Mouse (Mus musculus): Measurements from ENCODE around the gene Prr5. TPM values are rescaled to one million over a fixed set of nuclear protein-coding genes. Genes with fewer than 3 reads are reported as not detected.
A peak's percentile ranks its signal among the peaks of the same experiment; 100 is the strongest.

Prr5 gene
- polyA plus RNA-seq, 1 experiment from 2014 or later = 10.9 TPM

- Histone ChIP-seq H3K4me3 (ENCODE audit: low read depth, low read length) (no peak overlapping the region), H3K36me3 (ENCODE audit: control insufficient read depth, insufficient read depth, low read length) (no peaks in the 10 kb centered on the region)
- WGBS = 63% methylated on average over 3 of the region's 3 CpGs
Measured at GRCm38 (mm10) chr15:84634361-84634760, 35.1 kb upstream of the Prr5 start.

GRCm38 (mm10) chr15:84638405-84638804 is 31.0 kb upstream of the Prr5 start:
- Histone ChIP-seq H3K27ac (ENCODE audit: low read depth, low read length) (no peak overlapping the region), H3K4me3 (ENCODE audit: low read depth, low read length) (no peak overlapping the region), H3K4me1 (ENCODE audit: control insufficient read depth, insufficient read depth, low read length) (no peaks in the 10 kb centered on the region), H3K36me3 (ENCODE audit: control insufficient read depth, insufficient read depth, low read length) (no peaks in the 10 kb centered on the region), H3K9ac (ENCODE audit: low read length) (no peak overlapping the region), H3K27me3 (ENCODE audit: control insufficient read depth, insufficient read depth, low read length) (no peaks in the 10 kb centered on the region), H3K4me2 (no peak overlapping the region), H3K9me3 (ENCODE audit: control insufficient read depth, low read length) (no peaks in the 10 kb centered on the region)
- peak; percentile 12 for DNase-seq (ENCODE audit: low spot score, missing footprints)
- ATAC-seq (ENCODE audit: low FRiP score) = no peak

More at GRCm38 (mm10) chr15:84634361-84634760, 35.1 kb upstream of the Prr5 start:
- ATAC-seq (ENCODE audit: low FRiP score) (no peak), DNase-seq (ENCODE audit: low spot score, missing footprints) (no peak)
- H3K27me3 ChIP-seq (ENCODE audit: control insufficient read depth, insufficient read depth, low read length) = no peaks in the 10 kb centered on the region
- no peaks in the 10 kb centered on the region for H3K4me1 ChIP-seq (ENCODE audit: control insufficient read depth, insufficient read depth, low read length)
- no peak overlapping the region for H3K4me2 ChIP-seq
- no peak overlapping the region for H3K9ac ChIP-seq (ENCODE audit: low read length)
- H3K9me3 ChIP-seq (ENCODE audit: control insufficient read depth, low read length) = no peaks in the 10 kb centered on the region
- H3K27ac ChIP-seq (ENCODE audit: low read depth, low read length) = no peak overlapping the region

- no peak for ATAC-seq (ENCODE audit: low FRiP score)
- Histone ChIP-seq H3K4me3 (ENCODE audit: low read depth, low read length) (no peak overlapping the region), H3K9me3 (ENCODE audit: control insufficient read depth, low read length) (no peaks in the 10 kb centered on the region), H3K27ac (ENCODE audit: low read depth, low read length) (no peak overlapping the region), H3K27me3 (ENCODE audit: control insufficient read depth, insufficient read depth, low read length) (no peaks in the 10 kb centered on the region), H3K36me3 (ENCODE audit: control insufficient read depth, insufficient read depth, low read length) (no peaks in the 10 kb centered on the region), H3K9ac (ENCODE audit: low read length) (no peak overlapping the region), H3K4me2 (no peak overlapping the region), H3K4me1 (ENCODE audit: control insufficient read depth, insufficient read depth, low read length) (no peaks in the 10 kb centered on the region)
- 67% methylated on average over 5 of the region's 5 CpGs for WGBS
- peak; percentile 83 for DNase-seq (ENCODE audit: low spot score, missing footprints)
Measured at GRCm38 (mm10) chr15:84639072-84639450, 30.4 kb upstream of the Prr5 start.

- Histone ChIP-seq H3K9me3 (ENCODE audit: control insufficient read depth, low read length) (no peaks in the 10 kb centered on the region), H3K27ac (ENCODE audit: low read depth, low read length) (no peak overlapping the region), H3K36me3 (ENCODE audit: control insufficient read depth, insufficient read depth, low read length) (no peaks in the 10 kb centered on the region), H3K9ac (ENCODE audit: low read length) (no peak overlapping the region), H3K4me2 (no peak overlapping the region), H3K4me3 (ENCODE audit: low read depth, low read length) (no peak overlapping the region), H3K27me3 (ENCODE audit: control insufficient read depth, insufficient read depth, low read length) (no peaks in the 10 kb centered on the region), H3K4me1 (ENCODE audit: control insufficient read depth, insufficient read depth, low read length) (no peaks in the 10 kb centered on the region)
- DNase-seq (ENCODE audit: low spot score, missing footprints) (peak; percentile 80), ATAC-seq (ENCODE audit: low FRiP score) (no peak)
- 63% methylated on average over 6 of the region's 6 CpGs for WGBS
Measured at GRCm38 (mm10) chr15:84639451-84640136, 29.8 kb upstream of the Prr5 start.

GRCm38 (mm10) chr15:84640722-84641121 is 28.7 kb upstream of the Prr5 start:
- Histone ChIP-seq H3K27ac (ENCODE audit: low read depth, low read length) (no peak overlapping the region), H3K27me3 (ENCODE audit: control insufficient read depth, insufficient read depth, low read length) (no peaks in the 10 kb centered on the region), H3K9ac (ENCODE audit: low read length) (no peak overlapping the region), H3K36me3 (ENCODE audit: control insufficient read depth, insufficient read depth, low read length) (no peaks in the 10 kb centered on the region), H3K4me3 (ENCODE audit: low read depth, low read length) (no peak overlapping the region), H3K4me2 (no peak overlapping the region), H3K9me3 (ENCODE audit: control insufficient read depth, low read length) (no peaks in the 10 kb centered on the region; the same call in 1 of the 2 replicates), H3K4me1 (ENCODE audit: control insufficient read depth, insufficient read depth, low read length) (no peaks in the 10 kb centered on the region)
- ATAC-seq (ENCODE audit: low FRiP score) (no peak), DNase-seq (ENCODE audit: low spot score, missing footprints) (peak; percentile 75)
- 89% methylated on average over 6 of the region's 6 CpGs for WGBS

- H3K27ac ChIP-seq (ENCODE audit: low read depth, low read length) = no peak overlapping the region
- DNase-seq (ENCODE audit: low spot score, missing footprints) (peak; percentile 66), ATAC-seq (ENCODE audit: low FRiP score) (no peak)
- WGBS = 61% methylated on average over 5 of the region's 5 CpGs
- H3K36me3 ChIP-seq (ENCODE audit: control insufficient read depth, insufficient read depth, low read length) = no peaks in the 10 kb centered on the region
- H3K9me3 ChIP-seq (ENCODE audit: control insufficient read depth, low read length) = no peaks in the 10 kb centered on the region; the same call in 1 of the 2 replicates
- H3K4me1 ChIP-seq (ENCODE audit: control insufficient read depth, insufficient read depth, low read length) = no peaks in the 10 kb centered on the region
- no peaks in the 10 kb centered on the region for H3K27me3 ChIP-seq (ENCODE audit: control insufficient read depth, insufficient read depth, low read length)
- H3K9ac ChIP-seq (ENCODE audit: low read length) = no peak overlapping the region
- no peak overlapping the region for H3K4me2 ChIP-seq
- no peak overlapping the region for H3K4me3 ChIP-seq (ENCODE audit: low read depth, low read length)
Measured at GRCm38 (mm10) chr15:84641127-84641526, 28.3 kb upstream of the Prr5 start.

- H3K27me3 ChIP-seq (ENCODE audit: control insufficient read depth, insufficient read depth, low read length) = no peaks in the 10 kb centered on the region
- DNase-seq (ENCODE audit: low spot score, missing footprints) (peak; percentile 6), ATAC-seq (ENCODE audit: low FRiP score) (no peak)
- H3K27ac ChIP-seq (ENCODE audit: low read depth, low read length) = no peak overlapping the region
- no peaks in the 10 kb centered on the region for H3K36me3 ChIP-seq (ENCODE audit: control insufficient read depth, insufficient read depth, low read length)
- H3K4me3 ChIP-seq (ENCODE audit: low read depth, low read length) = no peak overlapping the region
- no peak overlapping the region for H3K4me2 ChIP-seq
- no peaks in the 10 kb centered on the region for H3K4me1 ChIP-seq (ENCODE audit: control insufficient read depth, insufficient read depth, low read length)
- 100% methylated on average over 1 of the region's 1 CpGs for WGBS
- no peak overlapping the region for H3K9ac ChIP-seq (ENCODE audit: low read length)
- no peaks in the 10 kb centered on the region; the same call in 1 of the 2 replicates for H3K9me3 ChIP-seq (ENCODE audit: control insufficient read depth, low read length)
Measured at GRCm38 (mm10) chr15:84641948-84642347, 27.5 kb upstream of the Prr5 start.

- Histone ChIP-seq H3K4me2 (no peak overlapping the region), H3K9me3 (ENCODE audit: control insufficient read depth, low read length) (no peaks in the 10 kb centered on the region; the same call in 1 of the 2 replicates), H3K27ac (ENCODE audit: low read depth, low read length) (no peak overlapping the region), H3K9ac (ENCODE audit: low read length) (no peak overlapping the region), H3K36me3 (ENCODE audit: control insufficient read depth, insufficient read depth, low read length) (no peaks in the 10 kb centered on the region), H3K4me3 (ENCODE audit: low read depth, low read length) (no peak overlapping the region), H3K27me3 (ENCODE audit: control insufficient read depth, insufficient read depth, low read length) (no peaks in the 10 kb centered on the region), H3K4me1 (ENCODE audit: control insufficient read depth, insufficient read depth, low read length) (no peaks in the 10 kb centered on the region)
- WGBS = 27% methylated on average over 1 of the region's 1 CpGs
- DNase-seq (ENCODE audit: low spot score, missing footprints) = peak; percentile 75
- ATAC-seq (ENCODE audit: low FRiP score) = no peak
Measured at GRCm38 (mm10) chr15:84643178-84643577, 26.2 kb upstream of the Prr5 start.

GRCm38 (mm10) chr15:84651481-84651880 is 17.9 kb upstream of the Prr5 start:
- no peak overlapping the region for H3K4me3 ChIP-seq (ENCODE audit: low read depth, low read length)
- peaks cover 13% of the 10 kb centered on the region for H3K4me1 ChIP-seq (ENCODE audit: control insufficient read depth, insufficient read depth, low read length)
- no peaks in the 10 kb centered on the region for H3K9me3 ChIP-seq (ENCODE audit: control insufficient read depth, low read length)
- WGBS = 91% methylated on average over 6 of the region's 6 CpGs
- no peaks in the 10 kb centered on the region for H3K27me3 ChIP-seq (ENCODE audit: control insufficient read depth, insufficient read depth, low read length)
- DNase-seq (ENCODE audit: low spot score, missing footprints) (no peak), ATAC-seq (ENCODE audit: low FRiP score) (no peak)
- no peak overlapping the region for H3K27ac ChIP-seq (ENCODE audit: low read depth, low read length)
- H3K36me3 ChIP-seq (ENCODE audit: control insufficient read depth, insufficient read depth, low read length) = no peaks in the 10 kb centered on the region
- H3K4me2 ChIP-seq = no peak overlapping the region
- no peak overlapping the region for H3K9ac ChIP-seq (ENCODE audit: low read length)

Measured in midbrain, embryonic 11.5 days (tissue).